Mouse (Mus musculus): ENCODE measurements at regions not wholly inside any gene's neighbourhood (a gene's known extent, or its start where the extent isn't known, plus 50 kb on each side); places are given as distances from the start of the nearest gene placed in this dataset.
A peak's percentile ranks its signal among the peaks of the same experiment; 100 is the strongest.
"Not testable (repeated sequence)": the region's sequence is repeated elsewhere in the genome, so short reads cannot be mapped to it uniquely, and the experiment has no call there.

DNA sequence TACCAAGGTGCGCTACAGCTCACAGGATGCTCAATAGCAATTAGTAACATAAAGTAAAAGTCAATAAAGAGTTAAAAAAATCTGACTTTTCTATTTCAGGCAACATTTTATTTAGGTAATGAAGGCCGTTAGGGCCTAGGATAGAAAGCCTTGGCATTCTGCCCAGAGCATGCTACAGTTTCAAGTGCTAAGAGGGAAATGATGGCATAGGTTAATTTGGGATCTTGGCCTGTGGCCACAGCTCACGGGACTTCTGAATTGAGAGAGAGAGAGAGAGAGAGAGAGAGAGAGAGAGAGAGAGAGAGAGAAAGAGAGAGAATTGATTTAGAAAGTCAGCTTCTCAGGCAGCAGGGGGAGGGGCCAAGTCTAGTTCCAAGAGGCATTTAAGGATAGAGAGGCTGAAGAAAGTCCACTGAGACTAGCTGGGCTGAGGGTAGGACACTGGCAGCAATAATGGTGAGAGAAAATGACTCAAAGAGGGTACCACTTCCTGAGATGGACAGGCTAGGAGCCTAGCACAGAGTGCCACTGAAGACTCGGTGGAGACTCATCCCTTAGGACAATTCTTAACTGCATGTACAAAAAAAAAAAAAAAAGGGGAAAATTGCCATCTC lies 52.6 kb upstream of the Klf14 start:
- ATAC-seq, result no peak

DNA sequence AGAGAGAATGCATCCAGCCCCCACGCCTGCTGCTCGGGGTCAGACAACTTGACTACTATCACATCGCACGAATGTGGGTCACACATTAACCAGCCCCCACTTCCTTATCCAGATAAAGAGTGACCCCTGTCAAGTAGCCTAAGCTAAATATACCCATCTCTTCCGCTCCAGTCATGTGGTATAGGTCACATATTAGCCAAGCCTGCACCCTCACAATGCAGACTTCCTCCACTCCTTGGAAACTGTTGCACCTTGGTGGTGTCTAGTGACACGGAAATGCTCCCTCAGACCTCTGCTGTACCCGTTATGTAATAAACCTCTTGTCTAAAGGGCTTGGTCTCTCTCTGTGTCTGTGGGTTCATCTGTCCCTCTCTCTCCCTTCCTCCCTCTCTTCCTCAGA lies 57.7 kb upstream of the Klf14 start:
- no peak for ATAC-seq

DNA sequence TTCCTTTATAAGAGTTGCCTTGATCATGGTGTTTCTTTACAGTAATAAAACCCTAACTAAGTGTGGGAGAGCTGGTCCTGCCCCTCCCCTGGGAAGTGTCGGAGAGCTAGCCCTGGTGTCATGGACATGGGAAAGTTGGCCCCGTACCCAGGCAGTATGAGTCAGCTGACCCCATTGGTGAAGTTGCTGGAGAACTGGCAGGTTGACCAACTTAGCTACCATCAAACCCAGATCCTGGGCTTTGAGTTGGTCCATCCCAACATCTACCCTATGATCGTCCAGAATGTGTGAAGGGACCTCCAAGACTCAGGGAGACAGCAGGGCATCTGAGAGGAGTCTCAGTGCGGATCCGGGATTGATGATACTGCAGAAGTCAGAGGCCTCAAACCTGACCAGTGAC lies 62.9 kb upstream of the Klf14 start:
- ATAC-seq, result no peak

DNA sequence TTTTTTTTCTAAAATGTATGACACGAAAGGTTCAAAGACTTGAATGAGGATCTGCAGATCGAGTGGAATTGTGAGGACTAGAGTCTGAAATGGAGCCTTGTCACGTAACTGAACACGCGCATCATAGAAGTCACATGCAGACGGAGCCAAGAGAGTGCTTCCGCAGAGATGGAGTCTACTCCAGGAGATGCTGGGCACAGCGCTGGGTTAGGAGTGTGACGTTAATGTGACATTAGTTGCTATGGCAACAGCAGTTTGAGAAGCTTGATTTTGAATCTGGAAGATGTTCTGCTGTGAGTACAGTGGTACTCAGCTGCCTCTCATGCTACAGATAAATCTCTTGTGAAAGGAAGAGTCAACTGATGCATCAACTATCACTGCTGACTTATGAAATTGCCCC lies 70.9 kb upstream of the Klf14 start:
- no peak for ATAC-seq

DNA sequence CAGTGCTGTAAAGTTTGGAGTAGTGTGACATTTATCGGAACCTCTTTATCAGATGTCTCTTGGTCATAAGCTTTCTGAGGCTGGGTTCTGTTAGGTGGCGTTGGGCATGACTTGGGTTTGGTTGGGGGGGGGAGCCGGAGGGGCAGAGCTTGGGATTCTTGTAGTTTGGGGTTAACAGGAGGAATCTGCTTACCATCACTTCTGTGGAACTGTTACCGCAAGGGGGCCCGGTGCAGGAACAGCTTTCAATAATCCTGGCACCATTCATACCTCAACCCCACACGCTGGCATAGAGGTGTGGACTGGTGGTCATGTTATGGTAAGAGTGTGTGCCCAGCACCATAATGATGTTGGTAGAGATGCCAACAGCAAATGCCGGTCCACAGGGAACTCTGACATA lies 72.1 kb upstream of the Klf14 start:
- ATAC-seq, result no peak

DNA sequence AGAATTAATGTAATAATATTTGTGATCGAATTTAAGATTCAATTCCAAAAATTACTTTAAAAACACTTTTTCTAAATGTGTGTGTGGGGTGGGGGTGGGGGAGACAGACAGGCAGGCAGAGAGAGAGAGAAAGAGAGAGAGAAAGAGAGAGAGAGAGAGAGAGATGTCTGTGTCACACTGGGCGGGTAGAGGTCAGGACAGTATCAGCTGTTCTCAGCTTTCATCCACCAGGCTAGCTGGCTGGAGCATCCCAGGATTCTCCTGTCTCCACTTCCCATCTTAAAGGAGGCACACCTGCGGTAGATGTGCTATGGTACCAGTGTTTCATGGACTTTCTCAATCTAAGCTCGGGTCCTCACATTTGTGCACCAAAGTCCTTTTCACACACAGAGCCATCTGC lies 73.3 kb upstream of the Klf14 start:
- no peak for ATAC-seq

DNA sequence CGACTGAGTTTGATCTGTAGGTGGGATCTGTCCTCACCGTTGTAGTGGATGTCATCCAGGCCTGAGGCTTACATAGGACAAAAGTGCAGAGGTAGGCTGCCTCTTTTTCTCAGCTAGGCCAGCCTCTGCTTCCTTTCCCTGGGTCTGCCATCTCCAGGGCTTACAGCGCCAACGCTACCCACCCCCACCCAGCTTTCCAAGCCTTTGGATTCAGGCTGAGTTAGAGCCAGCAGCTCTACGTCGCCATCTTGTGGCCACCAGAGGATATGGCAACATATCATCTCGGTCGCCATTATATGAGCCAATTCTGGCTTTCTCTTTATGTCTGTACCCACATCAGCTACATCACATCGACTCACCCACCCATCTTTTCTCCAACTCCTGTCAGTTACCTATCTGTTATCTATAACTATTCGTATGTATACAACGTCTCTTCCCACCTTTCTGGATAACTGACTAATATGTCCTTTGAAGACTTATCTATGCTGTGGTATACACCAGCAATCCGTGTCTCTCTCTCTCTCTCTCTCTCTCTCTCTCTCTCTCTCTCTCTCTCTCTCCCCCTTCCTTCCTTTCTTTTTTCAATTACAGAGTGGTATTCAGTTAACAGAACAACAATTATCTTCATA lies 74.2 kb upstream of the Klf14 start:
- ATAC-seq, result peak; percentile 86

DNA sequence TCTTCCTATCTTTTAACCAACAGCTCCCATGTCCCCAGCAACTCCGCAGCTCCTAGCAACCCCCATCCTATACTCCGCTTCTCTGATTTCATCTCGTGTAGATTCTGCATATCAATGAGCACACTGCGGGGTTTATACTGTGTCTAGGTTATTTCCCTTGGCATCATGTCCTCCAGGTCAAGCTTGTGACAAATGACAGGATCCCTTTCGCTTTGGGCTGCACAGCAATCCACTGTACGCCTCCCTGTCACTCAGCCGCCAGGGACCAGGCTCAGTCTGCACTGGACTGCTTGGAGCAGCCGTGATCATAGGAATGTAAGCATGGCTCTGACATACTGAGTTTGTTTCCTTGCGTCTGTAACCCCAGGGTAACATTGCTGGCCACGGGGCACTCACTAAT lies 75.9 kb upstream of the Klf14 start:
- no peak for ATAC-seq

DNA sequence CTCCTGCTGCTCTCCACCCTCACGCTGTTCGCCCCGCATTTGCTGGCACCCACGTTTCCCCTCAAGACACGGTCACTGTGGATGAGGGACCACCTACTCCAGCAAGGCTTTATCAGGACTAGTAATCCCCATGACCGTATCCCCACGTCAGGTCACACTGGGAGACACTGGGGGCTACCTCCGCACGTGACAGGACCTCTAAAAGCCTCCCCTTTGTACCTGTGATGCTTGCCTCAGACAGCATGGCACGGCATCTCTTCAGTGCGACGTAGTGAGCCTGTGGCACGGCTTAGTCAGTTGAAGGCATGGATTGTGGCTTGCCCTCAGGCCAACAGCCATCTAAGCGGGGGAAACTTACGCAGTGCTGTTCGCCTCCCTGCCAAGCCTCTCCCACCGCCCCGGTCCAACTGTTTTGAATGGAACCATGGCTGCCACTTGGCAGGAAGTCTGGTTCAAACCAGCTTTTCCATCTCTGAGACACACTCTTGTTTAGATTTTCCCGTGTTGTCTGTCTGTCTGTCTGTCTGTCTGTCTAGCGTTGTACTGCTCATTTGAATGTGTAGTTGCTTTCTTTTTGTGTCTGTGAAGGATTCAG lies 79.0 kb upstream of the Klf14 start:
- no peak for ATAC-seq

DNA sequence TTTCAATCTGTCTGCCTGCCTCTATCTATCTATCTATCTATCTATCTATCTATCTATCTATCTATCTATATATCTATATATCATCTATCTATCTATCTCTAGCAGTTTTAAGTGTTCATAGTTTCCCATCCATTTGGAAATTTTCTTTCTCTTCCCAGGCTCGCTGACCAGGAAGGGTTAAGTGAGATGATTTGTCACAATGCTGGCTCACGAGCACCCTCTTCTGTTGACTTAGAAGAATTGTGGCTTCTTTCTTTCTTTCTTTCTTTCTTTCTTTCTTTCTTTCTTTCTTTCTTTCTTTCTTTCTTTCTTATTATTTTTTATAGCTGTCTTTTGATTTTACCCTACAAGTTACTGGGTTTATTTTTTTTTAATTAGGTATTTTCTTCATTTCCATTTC lies 79.6 kb upstream of the Klf14 start:
- ATAC-seq, result not testable (repeated sequence)

DNA sequence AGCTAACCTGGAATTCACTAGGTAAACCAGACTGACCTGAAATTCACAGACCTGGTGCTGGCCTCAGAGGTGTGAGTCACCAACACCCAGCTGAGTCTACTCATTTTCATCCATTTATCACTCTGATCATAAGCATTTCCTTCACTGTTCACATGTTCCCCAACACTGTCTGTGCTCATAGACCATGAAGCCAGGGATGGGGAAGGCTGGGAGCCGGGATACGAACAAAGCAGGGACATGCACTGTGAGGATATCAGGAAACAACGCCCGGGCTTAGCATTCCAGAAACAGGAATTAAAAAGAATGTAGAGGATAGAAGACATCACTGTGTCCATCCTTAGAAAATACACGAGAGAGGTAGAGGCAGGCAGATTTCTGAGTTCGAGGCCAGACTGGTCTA lies 80.6 kb upstream of the Klf14 start:
- ATAC-seq, result no peak

DNA sequence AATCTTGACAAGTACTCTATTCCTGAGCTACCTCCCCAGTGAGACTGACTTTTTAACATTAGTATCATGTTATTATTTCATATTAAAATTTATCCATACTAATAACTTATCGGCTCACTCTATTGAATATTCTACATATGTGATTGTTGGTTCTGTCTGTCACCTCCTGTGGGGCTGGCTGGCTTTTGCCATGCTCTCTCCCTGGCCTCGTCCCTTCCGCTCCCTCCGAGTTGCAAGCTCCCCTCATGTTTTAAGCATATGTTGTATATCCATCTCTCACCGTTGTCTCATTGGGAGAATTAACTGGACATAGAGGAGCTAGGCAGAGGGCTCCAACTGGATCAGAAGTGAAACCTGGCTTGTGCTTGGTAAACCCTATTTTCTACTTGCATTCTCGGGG lies 81.9 kb upstream of the Klf14 start:
- ATAC-seq, result no peak

DNA sequence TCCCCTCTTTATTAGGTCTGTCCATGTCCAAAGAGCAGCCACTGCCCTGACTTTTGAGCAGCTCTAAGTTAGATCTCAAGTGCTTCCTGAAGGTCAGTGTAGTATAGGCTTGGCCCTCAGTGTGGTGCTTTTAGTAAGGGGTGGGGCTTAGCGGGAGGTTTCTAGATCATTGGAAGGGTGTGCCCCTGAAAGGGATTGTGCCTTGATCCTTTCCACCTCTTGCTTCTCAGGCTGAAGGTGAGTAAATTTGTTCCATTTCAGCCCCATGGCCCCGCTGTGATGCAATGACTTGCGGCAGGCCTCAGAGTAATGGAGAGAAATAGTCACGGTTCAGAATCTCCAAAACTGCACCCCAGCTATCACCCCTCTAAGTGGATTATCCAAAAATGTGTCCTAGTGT lies 84.5 kb upstream of the Klf14 start:
- no peak for ATAC-seq

DNA sequence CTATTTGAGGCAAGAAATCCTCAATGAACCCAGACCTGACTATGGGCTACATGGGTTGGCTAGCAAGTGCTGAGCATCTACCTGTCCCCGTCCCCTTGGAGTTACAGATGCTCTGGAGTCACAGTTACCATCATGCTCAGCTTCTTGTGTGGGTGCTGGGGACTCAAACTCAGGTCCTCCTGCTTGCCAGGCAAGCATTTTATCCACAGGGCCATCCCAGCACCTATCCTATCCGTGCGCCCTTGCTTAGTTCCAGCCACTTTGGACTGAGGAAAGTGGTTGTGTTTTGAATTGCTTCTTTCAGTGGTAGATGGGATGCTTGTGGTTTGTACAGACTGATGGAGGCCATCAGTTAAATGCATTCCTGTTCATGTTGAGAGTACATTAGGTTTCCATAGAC lies 85.0 kb upstream of the Klf14 start:
- ATAC-seq, result no peak

DNA sequence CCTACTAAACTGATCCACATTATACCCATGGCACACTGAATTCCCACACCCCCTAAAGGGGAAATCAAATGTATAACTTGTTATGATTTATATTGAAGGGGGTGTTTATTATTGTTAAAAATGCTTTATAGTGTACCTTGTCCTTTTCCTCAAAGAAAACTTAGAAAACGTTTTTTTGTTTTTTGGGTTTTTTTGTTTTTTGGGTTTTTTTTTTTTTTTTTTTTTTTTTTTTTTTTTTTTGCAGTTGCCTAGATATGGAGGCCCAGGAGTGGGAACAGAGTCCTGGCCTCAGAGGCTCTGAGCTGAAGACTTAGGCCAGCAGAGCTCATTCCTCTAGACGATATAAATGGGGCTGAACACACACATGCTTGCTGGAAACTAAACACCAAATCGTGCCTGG lies 87.3 kb upstream of the Klf14 start:
- no peak for ATAC-seq

DNA sequence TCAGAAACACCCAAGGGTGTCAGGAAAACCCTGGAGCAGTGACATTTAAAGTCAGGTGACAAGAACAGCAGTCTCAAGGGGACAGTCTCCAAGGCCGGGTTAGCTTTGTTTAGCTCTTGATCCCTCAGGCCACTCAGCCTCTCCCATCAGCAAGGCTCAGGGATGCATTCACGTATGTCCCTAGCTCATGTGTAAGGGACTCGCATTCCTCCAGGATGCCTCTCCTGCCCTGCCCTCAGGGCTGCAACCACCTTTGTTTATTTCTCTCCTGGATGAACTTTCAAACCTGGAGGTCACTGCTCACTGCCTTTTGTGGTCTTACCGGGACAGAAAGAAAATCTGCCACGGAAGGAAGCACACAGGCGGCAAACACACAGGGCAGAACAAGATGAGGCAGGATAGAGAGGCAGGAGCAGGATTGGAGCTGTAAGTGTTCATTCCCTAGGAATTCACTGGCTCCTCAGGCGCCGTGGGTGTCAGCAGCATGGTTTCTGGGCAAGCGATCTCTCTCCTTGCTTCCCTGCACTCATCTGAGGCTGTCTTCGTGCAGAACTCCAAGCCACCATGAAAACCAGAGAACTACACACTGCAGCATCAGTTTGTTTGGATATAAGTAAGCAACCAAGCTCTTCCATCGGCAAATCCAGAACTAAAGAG lies 90.2 kb upstream of the Klf14 start:
- no peak for ATAC-seq

DNA sequence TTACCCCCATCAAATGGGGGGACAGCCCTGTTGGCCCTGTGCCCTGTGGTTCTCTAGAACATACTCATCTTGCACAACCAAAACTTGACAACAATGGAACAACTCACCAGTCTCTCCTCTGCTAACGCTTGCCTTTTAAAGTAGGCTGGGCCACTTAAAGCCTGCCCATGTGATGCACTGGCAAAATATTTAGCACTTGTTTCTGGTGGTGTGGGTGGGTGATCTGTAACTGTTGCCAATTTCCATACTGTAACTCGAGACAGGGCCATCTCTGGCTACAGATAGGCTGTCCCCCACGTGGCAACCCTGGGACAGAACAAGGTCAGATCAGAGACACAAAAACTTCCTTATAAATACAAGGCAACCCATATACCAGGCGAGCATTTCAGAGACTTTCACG lies 92.0 kb upstream of the Klf14 start:
- no peak for ATAC-seq

DNA sequence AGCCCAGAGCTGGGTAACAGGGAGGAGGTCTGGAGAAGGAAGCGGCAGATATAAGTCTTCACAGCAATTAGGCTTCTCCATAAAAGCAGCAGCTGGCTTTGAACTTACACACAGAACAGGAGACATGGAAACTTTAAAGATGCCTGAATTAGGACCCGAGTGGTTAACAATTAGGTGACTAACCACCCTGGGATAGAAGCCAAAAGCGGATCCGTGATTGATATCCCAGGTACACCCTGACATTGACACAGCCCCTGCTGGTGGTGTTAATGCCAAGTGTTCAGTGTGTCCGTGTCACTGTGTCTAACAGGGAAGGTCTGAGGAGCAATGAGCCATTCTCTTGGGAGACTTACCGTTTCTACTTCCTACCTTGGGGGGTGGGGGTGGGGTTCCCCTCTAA lies 92.9 kb upstream of the Klf14 start:
- ATAC-seq, result no peak

DNA sequence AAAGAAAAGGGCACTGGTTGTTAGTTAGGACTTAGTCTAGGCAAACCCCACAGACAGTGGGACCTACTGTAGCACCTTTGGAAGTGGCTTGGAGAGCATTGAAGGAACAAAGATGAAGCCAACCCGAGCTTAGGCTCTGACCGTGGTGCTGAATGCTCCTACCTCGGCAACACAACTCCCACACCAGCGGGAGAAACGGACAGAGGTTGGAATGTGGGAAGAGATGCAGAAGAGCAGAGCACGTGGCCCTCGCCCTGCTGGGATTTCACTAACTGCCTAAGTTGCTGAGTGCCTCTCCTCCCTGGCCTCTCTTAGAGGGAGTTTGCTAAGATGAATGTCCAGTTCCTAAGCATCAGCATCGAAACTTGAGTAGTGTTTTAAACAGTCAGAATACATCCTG lies 94.1 kb upstream of the Klf14 start:
- ATAC-seq, result no peak

DNA sequence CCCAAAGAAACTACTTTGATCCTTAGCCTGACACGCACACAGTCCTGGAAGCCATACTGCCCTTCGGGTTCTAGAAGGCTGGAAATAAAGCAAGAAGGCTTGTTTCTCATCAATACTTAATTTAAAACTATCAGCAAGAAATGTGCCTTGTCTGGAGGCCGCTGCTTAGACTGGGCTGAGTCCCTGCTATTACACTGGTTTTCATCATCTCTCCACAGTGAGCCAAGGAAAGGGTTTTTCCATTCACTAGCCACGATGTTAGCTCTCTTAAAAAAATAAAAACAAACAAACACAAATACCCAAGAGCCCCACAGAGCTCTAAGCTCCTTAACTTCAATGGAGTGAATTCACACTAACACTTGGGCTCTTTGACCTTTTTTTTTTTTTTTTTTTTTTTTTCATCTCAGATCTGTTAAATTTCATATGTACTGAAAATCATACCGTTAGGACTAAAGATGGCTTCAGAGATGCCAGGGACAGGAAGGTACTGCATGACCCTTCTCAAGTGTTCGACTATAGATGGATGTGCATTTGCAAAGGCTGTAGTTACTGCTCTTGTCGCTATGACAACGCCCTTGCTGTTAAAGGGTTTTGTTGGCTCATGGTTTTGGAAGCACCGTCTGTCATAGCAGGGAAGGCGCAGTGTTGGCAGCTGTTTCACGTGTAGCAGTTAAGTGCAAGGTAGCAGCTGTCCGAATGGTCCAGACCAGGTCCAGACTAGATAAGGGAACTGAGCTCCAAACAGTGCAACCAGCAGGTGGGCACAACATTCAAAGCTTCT lies 98.1 kb upstream of the Klf14 start:
- no peak for ATAC-seq

DNA sequence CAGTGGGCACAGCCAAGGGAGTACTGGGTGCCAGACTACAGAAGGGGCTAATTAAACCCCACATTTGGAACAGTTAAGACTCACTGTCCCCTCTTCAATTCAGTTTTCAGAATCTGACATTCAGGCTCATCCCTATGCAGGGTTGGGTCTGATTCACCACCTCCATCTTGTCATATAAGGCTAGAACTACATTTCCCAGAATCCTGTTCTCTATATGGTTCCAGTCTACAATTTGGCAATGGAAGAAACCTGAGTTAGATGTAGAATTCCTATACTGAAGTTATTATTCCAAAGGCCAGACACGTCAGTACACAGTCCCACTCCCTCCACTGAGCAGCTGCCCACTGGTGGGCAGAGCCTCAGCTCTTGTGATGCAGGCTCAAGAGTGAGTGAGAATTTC lies 99.4 kb upstream of the Klf14 start:
- no peak for ATAC-seq

DNA sequence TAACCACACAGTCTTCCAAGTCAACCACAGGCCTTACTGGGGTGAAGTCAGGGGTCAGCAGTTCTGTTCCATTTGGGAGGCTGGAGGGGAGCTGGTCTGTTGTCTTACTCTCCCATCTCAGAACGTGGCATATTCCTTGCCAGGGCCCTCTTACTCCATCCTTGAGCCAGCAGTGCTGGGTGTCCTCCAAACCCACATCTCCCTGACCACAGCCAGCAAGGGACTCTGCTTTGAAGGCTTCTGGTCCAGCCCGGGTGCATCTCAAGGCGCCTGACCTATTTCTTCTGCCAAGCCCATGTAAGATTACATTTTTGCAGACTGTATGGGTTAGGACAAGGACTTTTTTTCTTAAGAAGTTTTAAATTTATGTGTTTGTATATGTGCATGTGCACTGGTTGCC lies 100.1 kb upstream of the Klf14 start:
- ATAC-seq, result no peak

DNA sequence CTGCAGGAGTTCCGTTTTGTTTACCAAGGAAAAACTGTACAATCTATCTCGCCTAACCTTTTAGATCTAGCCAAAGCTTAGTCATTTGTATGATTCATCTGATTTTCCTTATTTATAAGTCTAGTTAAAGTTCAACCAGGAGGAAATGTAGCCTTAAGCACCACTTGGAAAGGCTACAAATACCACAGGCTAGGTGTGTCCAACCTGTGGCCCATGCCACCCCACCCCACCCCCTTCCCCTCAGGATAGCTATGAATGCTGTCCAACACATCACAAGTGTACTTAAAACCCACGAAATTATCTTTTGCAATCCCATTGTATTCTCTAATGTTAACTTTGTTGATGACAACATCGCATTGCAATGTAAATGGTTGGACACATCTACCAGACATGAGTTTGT lies 102.9 kb upstream of the Klf14 start:
- no peak for ATAC-seq

DNA sequence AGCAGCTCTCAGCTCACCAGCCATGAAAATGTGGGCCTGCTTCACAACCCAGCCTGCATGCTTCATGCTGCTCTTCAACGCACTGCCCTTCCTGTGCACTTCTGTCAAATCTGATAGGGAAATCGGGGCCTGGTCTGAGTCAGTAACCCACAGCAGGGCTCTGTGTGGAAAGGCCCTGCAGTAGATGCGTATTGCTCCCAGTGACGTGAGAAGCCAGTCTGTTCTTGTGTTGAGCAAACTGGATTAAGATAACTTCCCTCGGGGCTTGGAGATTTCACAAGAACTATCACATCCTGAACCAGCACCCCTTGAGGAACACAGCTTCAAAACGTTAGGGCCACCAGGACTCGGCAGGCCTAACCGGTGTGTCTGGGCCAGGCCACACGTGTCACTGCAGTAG lies 106.5 kb upstream of the Klf14 start:
- no peak for ATAC-seq
